Mouse (Mus musculus) cerebellum, postnatal 25 days (tissue): ENCODE measurements around the gene Chrdl2.
A peak's percentile ranks its signal among the peaks of the same experiment; 100 is the strongest.
"Not testable (repeated sequence)": the region's sequence is repeated elsewhere in the genome, so short reads cannot be mapped to it uniquely, and the experiment has no call there.

Experiments used
- DNase-seq, 2 experiments: peaks; one replicate each; pipeline ENCODE4 v3.0.0; 2021; ENCODE audit warnings: mixed read lengths in 2 of 2

Gene Chrdl2

GRCm38 (mm10) chr7:100036495-100036894, 30.5 kb downstream of the Chrdl2 start:
- peak; percentile 15 to 31 for DNase-seq

GRCm38 (mm10) chr7:100042120-100042519, 36.1 kb downstream of the Chrdl2 start:
- DNase-seq, result peak; percentile 16 to 26

- DNase-seq, result peak in 1 of 2 experiments; percentile 17
These were observed 37.1 kb downstream of the Chrdl2 start for GRCm38 (mm10) chr7:100043096-100043495.

GRCm38 (mm10) chr7:100043605-100044031, 37.6 kb downstream of the Chrdl2 start:
- DNase-seq, result peak; percentile 64 to 65

- peak; percentile 41 to 63 for DNase-seq
These were observed 40.5 kb downstream of the Chrdl2 start for GRCm38 (mm10) chr7:100046486-100046885.

GRCm38 (mm10) chr7:100051904-100052303, 45.9 kb downstream of the Chrdl2 start:
- no peak for DNase-seq

- DNase-seq, result not testable (repeated sequence)
These were observed 47.0 kb downstream of the Chrdl2 start for GRCm38 (mm10) chr7:100052991-100053390.

GRCm38 (mm10) chr7:100073959-100074358, 68.0 kb downstream of the Chrdl2 start:
- no peak for DNase-seq

- no peak for DNase-seq
These were observed 70.3 kb downstream of the Chrdl2 start for GRCm38 (mm10) chr7:100076296-100076695.

- no peak for DNase-seq
These were observed 71.1 kb downstream of the Chrdl2 start for GRCm38 (mm10) chr7:100077071-100077470.

- no peak for DNase-seq
These were observed 74.3 kb downstream of the Chrdl2 start for GRCm38 (mm10) chr7:100080087-100080781.

- no peak for DNase-seq
These were observed 76.9 kb downstream of the Chrdl2 start for GRCm38 (mm10) chr7:100082836-100083235.

- no peak for DNase-seq
These were observed 77.8 kb downstream of the Chrdl2 start for GRCm38 (mm10) chr7:100083812-100084211.
